Mouse (Mus musculus): Measurements from ENCODE around the gene Stk10. TPM values are rescaled to one million over a fixed set of nuclear protein-coding genes. Genes with fewer than 3 reads are reported as not detected.
A peak's percentile ranks its signal among the peaks of the same experiment; 100 is the strongest.

Stk10 gene
- polyA plus RNA-seq, 1 experiment: 7.2 TPM

DNA sequence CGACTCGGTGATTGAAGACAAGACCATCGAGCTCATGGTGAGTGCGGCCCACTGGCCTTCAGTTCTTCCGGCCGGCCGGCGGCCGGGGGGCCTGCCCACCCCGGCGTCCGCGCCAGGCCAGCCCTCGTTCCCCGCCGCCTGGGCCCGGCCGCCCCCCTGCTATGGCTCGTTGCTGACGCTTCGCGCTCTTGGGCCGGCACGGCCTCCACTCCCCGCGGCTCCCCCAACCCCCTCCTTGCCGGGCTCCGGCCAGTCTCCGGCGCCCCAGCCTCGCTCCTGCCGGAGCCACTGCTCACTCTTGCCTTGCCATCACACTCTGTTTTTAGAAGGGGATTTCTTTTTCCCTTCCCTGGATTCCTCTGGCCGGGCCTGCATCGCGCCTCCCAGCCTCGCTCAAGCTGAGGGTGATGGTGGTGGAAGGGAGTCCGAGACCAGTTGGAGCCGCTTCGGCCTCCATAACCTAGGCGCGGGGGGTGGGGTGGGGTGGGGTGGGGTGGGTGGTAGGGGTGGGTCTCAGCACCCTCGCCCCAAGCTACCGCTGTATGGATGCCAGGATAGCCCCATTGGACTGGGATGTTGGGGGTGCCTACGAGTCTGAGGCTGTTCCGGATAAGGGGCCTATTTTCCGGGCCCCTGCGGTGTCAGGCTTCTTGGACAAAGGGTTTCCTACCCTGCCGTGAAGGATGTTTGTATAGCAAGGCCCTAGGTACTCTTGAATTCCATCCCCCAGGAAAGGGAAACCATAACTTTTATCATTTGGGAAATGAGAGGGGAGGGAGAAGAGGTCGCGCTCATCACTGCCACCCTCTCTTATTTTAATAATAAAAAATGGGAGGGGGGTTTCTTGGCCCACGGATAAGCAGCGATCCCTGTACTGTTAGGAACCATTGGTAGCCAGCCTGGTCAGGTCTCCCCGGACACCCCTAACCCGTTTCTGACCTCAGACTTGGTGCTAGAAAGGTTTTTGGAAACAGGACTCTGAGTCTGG is 110.1 kb downstream of the Stk10 start:
- Histone ChIP-seq H3K36me3 (ENCODE audit: control insufficient read depth, insufficient read depth, low read length, poor library complexity, severe bottlenecking) (no peaks in the 10 kb centered on the region), H3K9me3 (replicated peaks; ENCODE audit: control insufficient read depth, insufficient read depth, low read length, poor library complexity, severe bottlenecking) (0 out of 2 replicates have a peak, but pooled peaks cover 3% of the 10 kb centered on the region), H3K9ac (ENCODE audit: low read depth, poor library complexity, severe bottlenecking) (peak overlapping the region; percentile 96), H3K27me3 (ENCODE audit: control insufficient read depth, insufficient read depth, low read length, poor library complexity, severe bottlenecking) (no peaks in the 10 kb centered on the region), H3K27ac (ENCODE audit: insufficient read depth, low read length) (peak overlapping the region; percentile 49), H3K4me1 (ENCODE audit: control insufficient read depth, insufficient read depth, low read length) (no peaks in the 10 kb centered on the region), H3K4me3 (ENCODE audit: low read depth, low read length) (peak overlapping the region; percentile 95)
- TF ChIP-seq CTCF (IDR thresholded peaks at IDR 0.05; ENCODE audit: low read depth, low read length) (no peak), POLR2A (IDR thresholded peaks at IDR 0.05; ENCODE audit: insufficient read depth, low read length) (no peak), EP300 (IDR thresholded peaks at IDR 0.05; ENCODE audit: insufficient read depth, low read depth, low read length) (no peak)

DNA sequence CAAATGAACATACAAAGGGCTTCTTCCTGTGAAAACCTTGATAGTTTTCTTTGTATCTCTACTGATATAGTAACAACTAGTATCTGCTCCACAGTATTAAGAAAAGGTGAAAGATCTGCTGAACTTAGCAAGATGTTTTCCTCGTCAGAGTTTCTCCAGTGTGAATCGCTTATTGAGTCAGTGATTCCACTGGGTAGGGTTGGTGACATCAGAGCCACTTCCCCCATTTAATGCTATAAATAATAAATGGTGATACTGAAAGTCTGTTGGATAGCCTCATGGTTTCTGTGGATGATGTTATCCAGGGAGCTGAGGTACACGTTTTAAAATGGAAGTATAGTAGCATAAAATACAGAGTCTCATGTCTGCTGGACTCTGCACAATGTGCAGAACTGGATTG is 110.9 kb downstream of the Stk10 start:
- 0 out of 2 replicates have a peak, but pooled peaks cover 3% of the 10 kb centered on the region for H3K9me3 ChIP-seq (replicated peaks; ENCODE audit: control insufficient read depth, insufficient read depth, low read length, poor library complexity, severe bottlenecking)
- H3K27ac ChIP-seq (ENCODE audit: insufficient read depth, low read length): no peak overlapping the region
- peak overlapping the region; percentile 95 for H3K4me3 ChIP-seq (ENCODE audit: low read depth, low read length)
- no peaks in the 10 kb centered on the region for H3K27me3 ChIP-seq (ENCODE audit: control insufficient read depth, insufficient read depth, low read length, poor library complexity, severe bottlenecking)
- H3K36me3 ChIP-seq (ENCODE audit: control insufficient read depth, insufficient read depth, low read length, poor library complexity, severe bottlenecking): no peaks in the 10 kb centered on the region
- peak overlapping the region; percentile 96 for H3K9ac ChIP-seq (ENCODE audit: low read depth, poor library complexity, severe bottlenecking)
- TF ChIP-seq EP300 (IDR thresholded peaks at IDR 0.05; ENCODE audit: insufficient read depth, low read depth, low read length) (no peak), POLR2A (IDR thresholded peaks at IDR 0.05; ENCODE audit: insufficient read depth, low read length) (no peak), CTCF (IDR thresholded peaks at IDR 0.05; ENCODE audit: low read depth, low read length) (no peak)
- H3K4me1 ChIP-seq (ENCODE audit: control insufficient read depth, insufficient read depth, low read length): no peaks in the 10 kb centered on the region

DNA sequence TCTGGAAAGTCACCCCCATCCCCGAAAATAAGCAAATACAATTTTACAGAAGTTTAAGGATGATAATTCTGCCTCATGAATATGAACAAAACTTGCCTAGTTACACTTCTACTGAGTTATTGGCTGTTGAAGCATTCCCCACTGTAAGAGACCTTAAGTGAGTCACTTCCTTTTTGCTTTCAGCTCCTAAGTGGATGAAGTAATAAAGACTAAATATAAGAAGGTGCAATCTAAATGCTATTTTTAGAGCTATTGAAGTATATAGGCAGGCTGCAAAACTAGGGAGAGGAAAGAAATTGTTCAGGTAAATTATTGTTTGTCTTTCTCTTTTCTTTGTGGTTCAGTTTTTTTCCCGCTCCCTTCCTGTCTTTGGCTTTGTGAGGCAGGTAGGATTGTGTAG is 114.2 kb downstream of the Stk10 start:
- Histone ChIP-seq H3K4me3 (ENCODE audit: low read depth, low read length) (no peak overlapping the region), H3K27ac (ENCODE audit: insufficient read depth, low read length) (no peak overlapping the region), H3K9me3 (replicated peaks; ENCODE audit: control insufficient read depth, insufficient read depth, low read length, poor library complexity, severe bottlenecking) (no peaks in the 10 kb centered on the region), H3K36me3 (ENCODE audit: control insufficient read depth, insufficient read depth, low read length, poor library complexity, severe bottlenecking) (no peaks in the 10 kb centered on the region), H3K9ac (ENCODE audit: low read depth, poor library complexity, severe bottlenecking) (no peak overlapping the region), H3K27me3 (ENCODE audit: control insufficient read depth, insufficient read depth, low read length, poor library complexity, severe bottlenecking) (no peaks in the 10 kb centered on the region), H3K4me1 (ENCODE audit: control insufficient read depth, insufficient read depth, low read length) (peaks cover 5% of the 10 kb centered on the region)
- TF ChIP-seq POLR2A (IDR thresholded peaks at IDR 0.05; ENCODE audit: insufficient read depth, low read length) (no peak), EP300 (IDR thresholded peaks at IDR 0.05; ENCODE audit: insufficient read depth, low read depth, low read length) (no peak), CTCF (IDR thresholded peaks at IDR 0.05; ENCODE audit: low read depth, low read length) (no peak)

DNA sequence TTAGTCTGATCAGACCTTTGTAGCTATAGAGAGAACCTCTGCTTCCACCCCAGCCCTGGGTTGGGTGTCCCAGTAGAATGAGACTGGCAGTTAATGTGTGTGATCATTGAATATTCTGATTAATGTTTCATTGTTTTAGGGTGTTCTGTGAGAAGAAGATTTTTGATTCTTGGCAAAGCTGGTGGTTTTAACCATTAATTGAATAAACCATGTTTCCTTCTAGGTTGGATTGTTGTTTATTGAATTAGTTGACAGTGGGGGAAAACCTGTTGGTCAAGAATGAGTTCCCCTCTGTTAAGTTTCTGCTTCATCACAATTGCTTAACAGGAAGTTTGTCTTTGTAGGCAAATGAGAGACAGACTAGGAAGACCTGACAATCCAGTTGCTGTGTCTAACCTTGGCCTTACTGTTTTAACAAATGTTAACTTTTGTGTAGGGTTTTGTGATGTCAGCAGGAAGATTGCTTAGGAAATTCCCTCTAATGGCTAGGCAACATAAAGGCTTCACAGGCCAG is 117.2 kb downstream of the Stk10 start:
- H3K36me3 ChIP-seq (ENCODE audit: control insufficient read depth, insufficient read depth, low read length, poor library complexity, severe bottlenecking): no peaks in the 10 kb centered on the region
- peak overlapping the region; percentile 33 for H3K27ac ChIP-seq (ENCODE audit: insufficient read depth, low read length)
- H3K9ac ChIP-seq (ENCODE audit: low read depth, poor library complexity, severe bottlenecking): no peak overlapping the region; the same call in 1 of the 2 replicates
- peaks cover 5% of the 10 kb centered on the region for H3K4me1 ChIP-seq (ENCODE audit: control insufficient read depth, insufficient read depth, low read length)
- TF ChIP-seq CTCF (IDR thresholded peaks at IDR 0.05; ENCODE audit: low read depth, low read length): no peak
- no peak for TF ChIP-seq EP300 (IDR thresholded peaks at IDR 0.05; ENCODE audit: insufficient read depth, low read depth, low read length)
- TF ChIP-seq POLR2A (IDR thresholded peaks at IDR 0.05; ENCODE audit: insufficient read depth, low read length): no peak
- H3K9me3 ChIP-seq (replicated peaks; ENCODE audit: control insufficient read depth, insufficient read depth, low read length, poor library complexity, severe bottlenecking): no peaks in the 10 kb centered on the region
- H3K27me3 ChIP-seq (ENCODE audit: control insufficient read depth, insufficient read depth, low read length, poor library complexity, severe bottlenecking): no peaks in the 10 kb centered on the region; the same call in 1 of the 2 replicates
- no peak overlapping the region for H3K4me3 ChIP-seq (ENCODE audit: low read depth, low read length)

DNA sequence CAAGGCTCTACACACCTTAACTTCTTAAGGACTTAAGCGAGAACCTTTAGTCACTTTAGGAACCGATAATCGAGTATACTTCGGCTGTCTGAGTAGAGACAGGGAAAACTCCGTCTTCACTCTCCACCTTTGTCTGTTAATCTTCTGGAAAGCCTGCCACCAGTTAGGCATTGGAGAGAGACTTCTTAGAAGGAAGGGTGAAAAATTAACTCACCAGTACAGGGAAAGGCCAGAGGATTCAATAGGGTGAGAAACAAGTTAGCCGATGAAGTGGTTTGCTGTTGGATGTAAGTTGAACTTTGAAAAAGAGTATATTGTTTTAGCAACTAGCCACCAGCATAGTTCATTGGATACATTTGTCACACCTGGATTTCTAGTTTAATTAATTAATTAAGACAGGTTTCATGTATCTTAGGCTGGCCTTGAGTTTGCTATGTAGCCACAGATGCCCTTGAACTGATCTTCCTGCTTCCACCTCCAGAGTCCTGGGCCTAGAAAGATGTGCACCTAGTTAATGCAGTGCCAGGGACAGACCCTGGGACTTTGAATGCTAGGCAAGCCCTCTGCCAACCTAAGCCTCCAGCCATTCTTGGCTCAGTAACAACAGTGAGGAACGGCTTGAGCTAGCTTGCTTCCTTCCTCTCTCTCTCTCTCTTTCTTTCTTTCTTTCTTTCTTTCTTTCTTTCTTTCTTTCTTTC is 117.9 kb downstream of the Stk10 start:
- H3K9ac ChIP-seq (ENCODE audit: low read depth, poor library complexity, severe bottlenecking): no peak overlapping the region
- H3K27me3 ChIP-seq (ENCODE audit: control insufficient read depth, insufficient read depth, low read length, poor library complexity, severe bottlenecking): no peaks in the 10 kb centered on the region; the same call in 1 of the 2 replicates
- H3K36me3 ChIP-seq (ENCODE audit: control insufficient read depth, insufficient read depth, low read length, poor library complexity, severe bottlenecking): no peaks in the 10 kb centered on the region
- H3K9me3 ChIP-seq (replicated peaks; ENCODE audit: control insufficient read depth, insufficient read depth, low read length, poor library complexity, severe bottlenecking): no peaks in the 10 kb centered on the region
- H3K4me1 ChIP-seq (ENCODE audit: control insufficient read depth, insufficient read depth, low read length): peaks cover 5% of the 10 kb centered on the region
- TF ChIP-seq EP300 (IDR thresholded peaks at IDR 0.05; ENCODE audit: insufficient read depth, low read depth, low read length) (no peak), CTCF (IDR thresholded peaks at IDR 0.05; ENCODE audit: low read depth, low read length) (no peak), POLR2A (IDR thresholded peaks at IDR 0.05; ENCODE audit: insufficient read depth, low read length) (no peak)
- H3K4me3 ChIP-seq (ENCODE audit: low read depth, low read length): no peak overlapping the region
- peak overlapping the region; percentile 33 for H3K27ac ChIP-seq (ENCODE audit: insufficient read depth, low read length)
